In genomic region chr17:46673850-46674529, GRCm38 (mm10) we compare ENCODE assay signal across 8 mouse cellular contexts. TPM values are rescaled to one million over a fixed set of nuclear protein-coding genes. Genes with fewer than 3 reads are reported as not detected.
DNase-seq lines count a peak whose midpoint lies in the region; ATAC-seq lines count a peak whose summit lies in the region.

TSS of gene Rrp36 (minus strand) at chr17:46674352.

- ATAC-seq in inflammation-experienced regulatory T-cells, adult 6 months = peak; percentile 100
- ATAC-seq in megakaryocyte-erythroid progenitor cell, adult 5-6 weeks (replicated peaks; ENCODE audit: low FRiP score, low TSS enrichment, poor library complexity, severe bottlenecking) = peak; percentile 98

- peak; percentile 92 to 96 for DNase-seq in adrenal gland, adult (ENCODE audit: inconsistent age in 2 of 2, low spot score in 1 of 2)
- peak; percentile 96 for DNase-seq in embryo, embryonic 10.5 days (ENCODE audit: low spot score)
- peak; percentile 93 for DNase-seq in gastrocnemius, postnatal 14 days
- DNase-seq in left cerebral cortex, postnatal 10 days (ENCODE audit: extremely low spot score in 1 of 2, low spot score in 2 of 2) = peak; percentile 91 to 93
- peak; percentile 91 for DNase-seq in right cerebral cortex, postnatal 25 days
- DNase-seq in urinary bladder, postnatal 4 days (ENCODE audit: low spot score in 2 of 2) = peak; percentile 86 to 92

- intact Hi-C loops in gastrocnemius, postnatal 14 days (cut with DNase I; ENCODE audit: low total_unique reads) = no loop called here
- intact Hi-C loops in left cerebral cortex, postnatal 10 days (cut with DNase I) = no loop called here

RNA-seq across cellular contexts. Expression of gene Rrp36, which starts in this region (rescaled TPM):
- 10 to 100 TPM in 1 of 2 experiments, 1 to 10 TPM in 1; 9.5 to 11.8 TPM for total RNA-seq in gastrocnemius, postnatal 14 days (2021)
- 10 to 100 TPM; 47.3 to 50.7 (median 47.7) TPM for polyA plus RNA-seq in inflammation-experienced regulatory T-cells, adult 6 months (2017; shearing (Covaris generic))
- total RNA-seq in left cerebral cortex, postnatal 10 days (2021) = 10 to 100 TPM; 14.8 to 19.3 TPM
- total RNA-seq in megakaryocyte-erythroid progenitor cell, adult 5-6 weeks (2014; fragmentation: Nextera tagmentation) = 16.1 and 23.4 TPM in 2 replicates
- 60.4 and 64.8 TPM in 2 replicates for total RNA-seq in megakaryocyte-erythroid progenitor cell, adult 5-6 weeks (2017)

Comparison
In these comparisons a context has a peak if more than half of its experiments do, and no peak if none do; other contexts are left out.
1. Peak in every context shown above with its lines: DNase-seq and ATAC-seq.